Mouse (Mus musculus) neural tube, embryonic 11.5 days (tissue): ENCODE data around the gene Zfyve19. TPM values are rescaled to one million over a fixed set of nuclear protein-coding genes. Genes with fewer than 3 reads are reported as not detected.

Source experiments
- ATAC-seq: fragments of 200-750 bp; cut with Nextera tagmentation; 2 replicates; pipeline ENCODE4 v1.8.0; 2017; ENCODE audit warnings: moderate number of reproducible peaks, mild to moderate bottlenecking, moderate TSS enrichment, moderate library complexity; ENCODE audit not compliant: insufficient read depth, low FRiP score, low TSS enrichment
- DNase-seq: peaks from one replicate; pipeline ENCODE4 v3.0.0-alpha.2; 2015; ENCODE audit warnings: low spot score
- H3K27ac ChIP-seq: fragments of 300-500 bp; sonication (generic); 2 replicates; pipeline ENCODE4 v1.5.1; 2014; ENCODE audit warnings: low read depth, mild to moderate bottlenecking, low read length
- H3K27me3 ChIP-seq: fragments of 300-500 bp; sonication (generic); 2 replicates; pipeline ENCODE4 v1.6.1; 2014; ENCODE audit warnings: mild to moderate bottlenecking, low read length, mixed read lengths; ENCODE audit not compliant: control insufficient read depth, insufficient read depth
- H3K36me3 ChIP-seq: fragments of 300-500 bp; sonication (generic); 2 replicates; pipeline ENCODE4 v1.6.1; 2014; ENCODE audit warnings: mild to moderate bottlenecking, low read length, moderate library complexity, mixed read lengths; ENCODE audit not compliant: control insufficient read depth, insufficient read depth
- H3K4me1 ChIP-seq: fragments of 300-500 bp; sonication (generic); 2 replicates; pipeline ENCODE4 v1.6.1; 2014; ENCODE audit warnings: low read length, mixed read lengths; ENCODE audit not compliant: control insufficient read depth, insufficient read depth
- H3K4me2 ChIP-seq: fragments of 300-500 bp; sonication (generic); 2 replicates; pipeline ENCODE4 v1.6.1; 2014; ENCODE audit warnings: low read depth, mild to moderate bottlenecking, moderate library complexity
- H3K4me3 ChIP-seq: fragments of 300-500 bp; sonication (generic); 2 replicates; pipeline ENCODE4 v1.5.1; 2014; ENCODE audit warnings: low read depth, low read length
- H3K9ac ChIP-seq: fragments of 300-500 bp; sonication (generic); 2 replicates; pipeline ENCODE4 v1.6.1; 2014; ENCODE audit warnings: mild to moderate bottlenecking, low read length
- H3K9me3 ChIP-seq: fragments of 300-500 bp; sonication (generic); 2 replicates; pipeline ENCODE4 v1.6.1; 2016; ENCODE audit warnings: low read length; ENCODE audit not compliant: control insufficient read depth
- WGBS: fragments of 180-500 bp; shearing (Covaris S2); extraction: QIAGEN DNeasy Blood & Tissue Kit; methylation state at CpG from one replicate; pipeline ENCODE4 v1.1.7; 2014; 5-methylcytosine and 5-hydroxymethylcytosine counted together
- polyA plus RNA-seq: library from polyadenylated mRNA; unstranded; fragments of >200 nt; fragmentation: Nextera tagmentation; extraction: Ambion mirVana; gene quantifications from 2 replicates; pipeline ENCODE4 v1.2.1, GENCODE M21; 2014

The Zfyve19 gene
- polyA plus RNA-seq, 1 experiment from 2014 or later, result 52.5 TPM

DNA sequence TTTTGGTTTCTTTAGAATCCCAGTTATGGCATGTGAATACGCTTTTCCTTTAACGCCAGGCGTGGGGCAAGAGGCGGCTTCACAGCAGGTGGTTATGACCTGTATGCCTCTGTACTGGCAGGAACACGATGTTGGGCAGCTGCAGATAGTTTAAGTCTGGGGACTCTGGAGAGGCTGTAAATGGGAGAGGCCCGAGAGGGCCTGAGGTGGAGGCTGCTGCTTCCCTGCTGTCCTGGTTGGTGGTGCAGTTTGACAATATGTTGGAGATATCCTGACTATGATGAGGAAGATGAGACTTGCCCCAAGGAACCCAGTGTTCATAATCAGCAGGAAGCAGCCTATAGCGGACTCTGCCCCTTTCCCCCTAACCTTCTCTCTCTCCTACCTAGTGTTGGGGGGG, 25.5 kb upstream of the Zfyve19 start:
- H3K4me2 ChIP-seq, result no peak overlapping the region
- H3K27ac ChIP-seq, result no peak overlapping the region
- no peak overlapping the region for H3K9ac ChIP-seq
- DNase-seq (no peak), ATAC-seq (no peak)
- H3K4me3 ChIP-seq, result no peak overlapping the region
- 67% methylated on average over 7 of the region's 7 CpGs for WGBS
- no peaks in the 10 kb centered on the region for H3K27me3 ChIP-seq
- H3K36me3 ChIP-seq, result peaks cover 6% of the 10 kb centered on the region
- H3K9me3 ChIP-seq, result no peaks in the 10 kb centered on the region
- H3K4me1 ChIP-seq, result no peaks in the 10 kb centered on the region

- Histone ChIP-seq H3K36me3 (peaks cover under 1% of the 10 kb centered on the region), H3K27me3 (no peaks in the 10 kb centered on the region), H3K27ac (no peak overlapping the region), H3K4me1 (no peaks in the 10 kb centered on the region), H3K9me3 (no peaks in the 10 kb centered on the region), H3K4me2 (peak overlapping the region; percentile 30), H3K4me3 (no peak overlapping the region), H3K9ac (no peak overlapping the region)
- peak; percentile 85 for DNase-seq
- peak; percentile 61; the same call in 1 of the 2 replicates for ATAC-seq
- WGBS, result 8% methylated on average over 15 of the region's 15 CpGs
These were observed 19.2 kb upstream of the Zfyve19 start for GRCm38 (mm10) chr2:119189029-119189710.

- ATAC-seq, result no peak
- no peak overlapping the region for H3K9ac ChIP-seq
- no peaks in the 10 kb centered on the region for H3K4me1 ChIP-seq
- no peak for DNase-seq
- no peaks in the 10 kb centered on the region for H3K27me3 ChIP-seq
- H3K27ac ChIP-seq, result no peak overlapping the region
- no peaks in the 10 kb centered on the region for H3K36me3 ChIP-seq
- no peaks in the 10 kb centered on the region for H3K9me3 ChIP-seq
- no peak overlapping the region for H3K4me3 ChIP-seq
- 88% methylated on average over 5 of the region's 5 CpGs for WGBS
- H3K4me2 ChIP-seq, result no peak overlapping the region
These were observed 17.4 kb upstream of the Zfyve19 start for GRCm38 (mm10) chr2:119190969-119191368.

GRCm38 (mm10) chr2:119194140-119194539, 14.3 kb upstream of the Zfyve19 start:
- DNase-seq, result no peak
- 83% methylated on average over 5 of the region's 5 CpGs for WGBS

DNA sequence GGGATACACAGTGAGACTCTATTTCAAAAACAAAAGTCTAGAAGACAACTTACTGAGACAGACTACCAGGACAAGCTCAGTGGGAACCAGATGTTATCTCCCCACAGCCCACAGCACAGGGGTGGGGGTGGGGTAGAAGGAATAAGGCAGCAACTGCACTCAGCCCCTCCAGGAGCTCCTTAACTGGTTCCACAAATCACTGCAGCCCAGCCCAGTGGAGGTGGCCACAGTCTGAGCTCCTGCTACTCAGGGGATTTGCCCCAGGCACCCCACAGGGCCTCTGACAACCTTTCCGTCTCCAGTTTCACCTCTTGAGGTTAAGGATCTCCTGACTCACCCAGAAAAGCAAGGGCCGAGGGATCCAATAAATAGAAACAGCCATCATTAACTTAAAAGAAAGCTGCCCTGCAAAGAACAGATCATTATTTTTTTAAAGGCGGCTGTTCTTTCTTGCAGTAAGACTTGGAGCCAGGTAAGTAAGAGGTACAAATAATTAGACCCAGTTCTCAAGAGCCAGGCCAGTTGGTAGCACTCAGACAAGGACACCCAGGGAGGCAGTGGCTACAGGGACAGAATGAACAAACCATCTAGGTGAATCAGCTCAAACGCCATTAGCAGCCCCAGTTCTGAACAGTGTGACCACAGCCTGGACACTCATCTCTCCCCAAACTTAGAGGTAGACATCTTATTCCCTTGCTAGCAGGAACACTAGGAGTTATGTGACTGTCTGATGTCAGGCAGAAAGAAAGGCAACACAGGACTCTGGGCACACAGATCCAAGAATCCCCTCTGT, 11.9 kb upstream of the Zfyve19 start:
- 29% methylated on average over 4 of the region's 4 CpGs for WGBS
- Histone ChIP-seq H3K4me3 (no peak overlapping the region), H3K27ac (no peak overlapping the region), H3K9ac (no peak overlapping the region), H3K4me1 (no peaks in the 10 kb centered on the region), H3K36me3 (no peaks in the 10 kb centered on the region), H3K4me2 (no peak overlapping the region), H3K27me3 (no peaks in the 10 kb centered on the region), H3K9me3 (no peaks in the 10 kb centered on the region)
- ATAC-seq (no peak), DNase-seq (no peak)

More at GRCm38 (mm10) chr2:119194140-119194539, 14.3 kb upstream of the Zfyve19 start:
- Histone ChIP-seq H3K9me3 (no peaks in the 10 kb centered on the region), H3K9ac (no peak overlapping the region), H3K4me2 (no peak overlapping the region), H3K36me3 (no peaks in the 10 kb centered on the region), H3K27me3 (no peaks in the 10 kb centered on the region), H3K27ac (no peak overlapping the region), H3K4me1 (no peaks in the 10 kb centered on the region), H3K4me3 (no peak overlapping the region)
- ATAC-seq, result no peak

GRCm38 (mm10) chr2:119197493-119197892, 10.9 kb upstream of the Zfyve19 start:
- Histone ChIP-seq H3K27me3 (no peaks in the 10 kb centered on the region), H3K4me2 (no peak overlapping the region), H3K36me3 (no peaks in the 10 kb centered on the region), H3K9me3 (no peaks in the 10 kb centered on the region), H3K4me3 (no peak overlapping the region), H3K27ac (no peak overlapping the region), H3K9ac (no peak overlapping the region), H3K4me1 (no peaks in the 10 kb centered on the region)
- 76% methylated on average over 1 of the region's 1 CpGs for WGBS
- ATAC-seq (no peak), DNase-seq (no peak)

GRCm38 (mm10) chr2:119198049-119198448, 10.4 kb upstream of the Zfyve19 start:
- no peak overlapping the region for H3K9ac ChIP-seq
- no peak overlapping the region for H3K4me3 ChIP-seq
- 80% methylated on average over 1 of the region's 1 CpGs for WGBS
- DNase-seq, result no peak
- H3K27ac ChIP-seq, result no peak overlapping the region
- no peak overlapping the region for H3K4me2 ChIP-seq
- no peaks in the 10 kb centered on the region for H3K36me3 ChIP-seq
- no peaks in the 10 kb centered on the region for H3K9me3 ChIP-seq
- no peaks in the 10 kb centered on the region for H3K27me3 ChIP-seq
- no peak for ATAC-seq
- no peaks in the 10 kb centered on the region for H3K4me1 ChIP-seq

DNA sequence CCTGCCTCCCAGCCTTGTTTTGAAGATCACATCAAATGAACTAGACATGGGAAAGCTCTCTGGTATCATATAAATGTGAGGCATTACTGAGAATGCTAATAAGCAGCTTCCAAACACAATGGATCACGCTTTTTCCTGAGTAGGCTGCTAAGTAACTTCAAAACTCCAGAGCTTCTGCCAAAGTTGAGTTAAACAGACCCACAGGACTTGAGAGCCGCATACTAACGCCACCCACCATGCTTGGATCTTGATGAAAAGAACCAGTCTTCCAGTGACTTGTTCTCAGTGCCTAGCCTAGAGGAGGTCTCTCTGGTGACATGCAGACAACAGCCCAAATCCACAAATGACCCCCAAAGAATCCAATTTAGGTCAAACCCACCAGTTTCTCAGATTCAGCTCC, 9.5 kb upstream of the Zfyve19 start:
- no peak overlapping the region for H3K27ac ChIP-seq
- WGBS, result 79% methylated on average over 3 of the region's 3 CpGs
- no peak overlapping the region for H3K9ac ChIP-seq
- no peak for DNase-seq
- H3K4me2 ChIP-seq, result no peak overlapping the region
- no peaks in the 10 kb centered on the region for H3K9me3 ChIP-seq
- H3K4me3 ChIP-seq, result no peak overlapping the region
- H3K27me3 ChIP-seq, result no peaks in the 10 kb centered on the region
- H3K4me1 ChIP-seq, result no peaks in the 10 kb centered on the region
- ATAC-seq, result no peak
- H3K36me3 ChIP-seq, result no peaks in the 10 kb centered on the region
